Mouse (Mus musculus): Measurements from ENCODE around the gene Ccr7. TPM values are rescaled to one million over a fixed set of nuclear protein-coding genes. Genes with fewer than 3 reads are reported as not detected.
A peak's percentile ranks its signal among the peaks of the same experiment; 100 is the strongest.

Ccr7 gene
- polyA plus RNA-seq (2015; fragmentation: Nextera tagmentation; extraction: Ambion mirVana): 36.2 and 37.4 TPM in 2 replicates

DNA sequence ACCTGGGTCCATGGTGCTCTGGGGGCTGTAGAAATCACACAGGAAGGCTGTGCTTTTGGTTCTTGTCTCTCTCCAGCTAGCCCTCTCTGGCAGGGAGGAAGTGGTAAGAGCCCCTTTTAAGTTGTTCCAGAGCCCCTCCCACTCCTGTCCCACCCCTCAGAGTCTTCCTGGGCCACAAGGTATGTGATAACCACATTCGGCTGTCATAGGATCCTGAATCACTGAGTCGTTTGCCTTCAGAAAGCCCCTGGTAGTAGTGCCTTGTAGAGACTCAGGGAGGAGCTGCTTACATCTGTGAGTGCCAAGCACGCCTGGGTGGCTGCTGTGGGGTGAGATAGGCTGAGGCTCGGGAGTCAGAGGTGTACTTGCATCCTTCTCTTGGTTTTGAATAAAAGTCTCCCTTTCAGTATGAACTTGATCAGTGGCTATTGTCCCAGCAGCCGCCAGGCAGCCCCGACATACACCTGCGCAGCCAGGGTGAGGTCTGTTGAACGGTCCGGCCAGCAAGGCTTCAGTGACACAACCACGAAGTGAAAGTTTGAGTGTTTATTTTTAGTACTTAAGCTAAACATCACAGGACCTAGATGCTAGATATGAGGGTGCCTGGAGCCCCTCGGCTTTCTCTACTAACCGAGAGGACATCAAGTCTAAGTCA, at the start of gene Ccr7:
Gene Ccr7, minus strand, starts transcription at position 91 of the 655 bp plus-strand sequence.
- DNase-seq (ENCODE audit: low spot score): peak; percentile 90

DNA sequence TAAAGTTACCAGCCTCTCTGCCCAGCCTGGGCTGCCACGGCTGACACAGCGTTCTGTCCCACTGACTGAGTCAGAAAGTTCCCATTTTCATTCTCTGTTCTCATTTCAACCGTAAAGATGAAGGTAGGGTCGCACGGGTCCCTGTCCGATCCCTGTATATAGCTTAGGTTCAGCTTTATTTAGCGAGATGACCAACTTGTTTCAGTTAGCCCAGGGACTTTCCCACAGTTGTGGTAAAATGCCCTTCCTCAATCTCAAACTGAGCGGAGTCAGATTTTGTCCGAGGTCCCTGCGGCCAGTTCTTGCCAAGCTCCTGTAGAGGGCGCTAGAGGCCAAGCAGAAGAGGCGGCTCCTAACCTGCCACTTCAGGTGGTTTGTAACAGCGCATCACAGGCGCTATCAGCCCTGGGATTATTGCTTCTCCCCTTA, 34.3 kb upstream of the Ccr7 start:
- DNase-seq (ENCODE audit: low spot score): peak; percentile 72

DNA sequence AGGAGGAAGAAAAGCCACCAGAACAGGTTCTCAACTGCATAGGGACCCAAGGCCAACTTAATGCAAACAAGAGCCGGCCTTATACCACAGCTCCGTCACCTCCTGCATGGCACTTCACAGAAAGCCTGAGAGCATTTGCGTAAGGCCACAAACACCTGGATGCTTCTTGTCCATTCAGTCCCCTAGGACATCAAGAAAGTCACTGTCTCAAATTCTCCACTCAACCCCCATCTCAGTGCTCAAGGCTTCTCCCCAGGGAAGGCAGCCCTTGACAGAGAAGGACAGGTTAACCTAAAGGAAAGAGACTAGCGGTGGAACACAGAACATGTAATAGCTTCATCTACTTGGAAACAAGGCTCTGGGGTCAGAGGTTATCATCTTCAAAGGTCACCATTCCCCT, 32.5 kb upstream of the Ccr7 start:
- no peak for DNase-seq (ENCODE audit: low spot score)

DNA sequence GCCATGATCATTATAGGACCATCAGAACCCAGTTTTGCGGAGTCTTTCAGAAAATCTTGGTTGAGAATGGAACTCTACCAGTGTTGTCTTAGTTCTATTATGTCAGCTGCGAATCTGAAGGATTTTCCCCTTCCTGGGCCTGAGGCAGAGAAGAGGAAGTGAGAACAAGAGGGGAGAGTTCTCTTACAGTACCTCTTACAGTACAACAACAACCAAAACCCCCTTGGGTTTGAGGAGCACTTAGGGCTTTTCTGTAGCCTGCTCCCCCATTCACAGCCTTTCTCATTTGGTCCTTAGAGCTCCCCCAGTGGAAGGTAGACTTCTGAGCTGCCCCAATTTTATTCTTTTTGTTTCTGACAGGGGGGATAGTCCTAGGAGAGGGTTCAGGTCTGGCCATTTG, 32.0 kb upstream of the Ccr7 start:
- DNase-seq (ENCODE audit: low spot score): no peak

DNA sequence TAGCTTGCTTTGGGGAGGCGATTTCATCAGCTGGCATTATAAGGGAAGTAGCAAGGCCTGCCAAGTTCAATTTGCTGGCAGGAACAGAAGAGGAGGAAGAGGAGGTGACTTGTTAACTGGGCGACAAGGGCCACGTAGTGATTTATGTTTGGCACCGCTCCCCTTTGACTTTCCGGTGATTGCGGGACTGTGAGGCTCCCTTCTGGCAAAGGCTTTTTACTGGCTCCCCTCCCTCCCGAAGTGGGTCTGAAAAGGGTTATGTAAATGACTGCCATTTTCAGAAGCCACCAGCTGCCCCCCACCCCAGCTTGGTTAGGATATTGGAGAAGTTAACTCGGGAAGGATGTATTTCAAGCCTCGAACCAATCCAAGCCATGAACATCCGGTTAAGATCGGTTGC, 27.7 kb upstream of the Ccr7 start:
- no peak for DNase-seq (ENCODE audit: low spot score)

DNA sequence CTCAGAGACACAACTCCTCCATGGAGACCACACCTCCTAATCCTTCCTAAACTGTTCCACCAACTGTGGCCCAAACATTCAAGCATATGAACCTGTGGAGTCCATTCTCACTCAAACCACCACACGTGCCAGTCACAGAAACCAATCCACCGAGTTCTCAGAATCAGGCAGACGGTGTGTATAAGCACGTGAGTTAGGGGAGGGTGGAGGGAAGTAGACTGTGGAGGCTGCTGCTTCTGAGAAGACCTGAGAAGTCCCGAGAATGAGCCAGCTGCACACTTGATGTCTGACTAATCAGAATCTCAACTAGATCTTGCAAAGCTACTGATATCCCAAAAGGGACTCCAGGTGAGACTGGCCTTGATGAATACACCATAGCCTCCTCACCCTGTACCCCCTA, 25.2 kb upstream of the Ccr7 start:
- DNase-seq (ENCODE audit: low spot score): no peak

DNA sequence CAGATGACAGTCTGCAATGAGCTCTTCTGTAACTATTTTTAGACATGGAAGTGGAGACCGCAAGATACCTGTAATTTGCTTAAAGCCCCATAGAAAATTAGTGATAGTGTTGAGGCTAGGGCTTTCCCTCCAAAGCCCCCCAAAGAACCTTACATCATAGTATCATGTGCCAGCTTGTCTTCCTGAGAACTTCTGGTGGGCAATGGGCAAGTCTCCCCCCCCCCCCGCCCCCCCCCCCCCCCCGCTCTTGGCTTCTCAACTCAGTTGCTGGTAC, 23.0 kb upstream of the Ccr7 start:
- no peak for DNase-seq (ENCODE audit: low spot score)

DNA sequence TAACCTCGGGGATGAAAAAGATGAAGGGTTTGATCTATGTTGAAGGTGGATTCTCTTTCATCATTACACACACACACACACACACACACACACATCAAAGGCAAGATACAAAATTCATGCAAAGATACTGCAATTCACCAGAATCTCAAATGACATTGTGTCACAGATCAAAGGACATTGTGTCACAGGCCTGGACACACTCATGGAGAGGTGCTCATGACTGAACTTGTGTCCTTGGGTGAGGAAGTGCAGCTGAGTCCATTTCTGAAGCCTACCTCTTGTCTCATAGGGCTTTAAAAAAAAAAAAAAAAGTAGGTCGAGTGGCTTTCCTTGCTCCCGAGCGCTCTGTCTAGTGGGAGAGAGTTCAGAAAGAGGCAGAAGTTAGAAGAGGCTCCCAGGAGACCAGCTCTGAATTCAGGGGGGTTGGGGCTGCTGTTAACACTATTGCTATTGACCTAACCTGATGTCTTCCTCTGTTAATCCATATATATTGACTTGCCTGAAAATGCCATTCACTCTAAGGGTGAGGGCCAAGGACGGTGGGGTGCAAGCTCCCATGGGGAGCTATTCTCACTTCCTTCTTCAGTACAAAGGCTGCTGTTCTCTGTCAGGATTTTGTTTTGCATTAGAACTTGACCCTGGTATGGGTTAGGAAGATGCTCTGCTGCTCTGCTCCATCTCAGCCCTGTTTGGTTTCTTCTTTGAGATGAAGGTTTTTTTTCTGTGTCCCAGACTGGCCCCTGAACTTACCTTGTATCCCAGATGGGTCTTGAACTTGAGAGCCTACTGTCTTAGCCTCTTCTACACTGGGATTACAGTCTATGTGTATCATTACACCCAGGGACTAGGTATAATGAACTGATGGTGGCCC, 22.4 kb upstream of the Ccr7 start:
- DNase-seq (ENCODE audit: low spot score): no peak

DNA sequence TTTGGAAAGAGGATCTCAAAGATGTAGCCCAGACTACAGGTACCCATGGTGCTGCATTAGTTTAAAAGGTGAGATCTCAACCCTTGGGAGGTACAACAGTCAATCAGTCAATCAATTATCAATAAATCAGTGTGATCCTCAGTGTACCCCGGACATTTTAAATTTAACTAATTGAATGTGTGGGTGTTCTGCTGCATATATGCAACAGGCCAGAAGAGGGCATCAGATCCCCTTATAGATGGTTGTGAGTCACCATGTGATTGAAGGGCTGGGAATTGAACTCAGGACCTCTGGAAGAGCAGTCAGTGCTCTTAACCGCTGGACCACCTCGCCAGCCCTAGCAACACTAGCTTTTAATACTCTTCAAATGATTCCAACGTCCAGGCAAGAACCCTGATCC, 17.1 kb upstream of the Ccr7 start:
- DNase-seq (ENCODE audit: low spot score): no peak

DNA sequence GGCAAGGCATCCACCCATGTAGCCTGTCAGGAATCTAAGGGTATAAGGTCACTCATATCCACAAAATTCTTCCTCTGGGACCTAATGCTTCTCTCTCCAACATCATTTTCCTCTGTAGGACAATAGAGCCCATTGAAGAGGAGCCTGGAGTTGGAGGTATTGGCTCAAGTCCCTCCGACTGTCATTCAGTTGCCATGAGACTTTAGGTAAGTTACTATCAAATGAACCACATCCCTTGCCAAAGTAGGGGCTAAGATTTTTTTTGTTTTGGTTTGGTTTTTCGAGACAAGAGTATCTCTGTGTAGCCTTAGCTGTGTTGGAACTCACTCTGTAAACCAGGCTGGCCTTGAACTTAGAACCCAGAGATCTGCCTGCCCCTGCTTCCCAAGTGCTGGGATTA, 16.6 kb upstream of the Ccr7 start:
- no peak for DNase-seq (ENCODE audit: low spot score)

DNA sequence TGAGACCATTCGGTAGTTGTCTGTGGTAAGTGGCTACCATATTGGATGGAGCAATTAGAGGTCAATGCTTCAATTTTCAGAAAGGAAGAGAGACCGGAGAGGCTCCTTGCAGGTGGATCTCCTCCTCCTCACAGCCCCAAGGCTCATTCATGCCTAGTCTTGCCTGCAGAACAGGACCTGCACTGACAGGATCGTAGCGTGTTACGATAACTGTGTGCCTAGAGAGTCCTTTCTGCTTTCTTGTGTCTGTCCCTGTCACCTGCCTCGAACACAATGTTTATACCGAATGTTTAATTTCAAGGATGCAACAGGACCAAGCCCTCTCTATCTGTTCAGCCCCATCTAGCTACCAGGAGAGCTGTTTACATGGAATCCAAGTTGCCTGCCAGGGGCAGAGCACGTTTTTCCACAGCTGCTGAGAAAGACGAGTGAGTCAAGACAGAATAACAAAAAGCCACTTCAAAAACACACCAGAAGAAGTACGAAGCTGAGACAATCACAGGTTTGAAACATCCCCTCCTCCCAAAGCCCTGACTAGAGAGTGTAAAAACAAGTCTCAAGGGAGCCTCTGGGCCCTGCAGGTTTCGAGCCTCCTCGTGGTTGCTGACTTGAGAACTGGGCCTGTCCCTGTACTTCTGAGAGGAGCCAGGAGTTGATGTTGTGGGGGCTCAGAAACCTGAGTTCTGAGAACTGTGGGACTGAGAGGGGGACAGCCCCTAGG, 15.8 kb upstream of the Ccr7 start:
- DNase-seq (ENCODE audit: low spot score): peak; percentile 73

DNA sequence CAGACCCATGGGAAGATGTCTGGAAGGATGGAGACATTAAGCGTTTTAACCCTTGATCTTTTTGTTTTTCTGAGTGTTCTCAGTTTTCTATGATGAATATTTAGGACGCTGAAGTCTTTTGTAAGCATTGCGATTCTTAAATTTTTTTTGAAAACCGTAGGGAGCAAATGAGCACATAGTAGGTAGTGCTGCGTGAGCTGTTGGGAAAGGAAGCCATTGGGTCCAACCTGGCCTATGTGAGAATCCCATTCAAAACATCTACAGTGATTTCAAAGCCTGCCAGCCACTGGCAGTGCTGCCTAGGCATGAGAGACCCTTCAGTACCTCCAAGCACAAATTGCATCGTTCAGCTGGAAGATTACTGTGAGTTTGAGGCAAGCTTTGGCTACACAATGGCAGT, 15.1 kb upstream of the Ccr7 start:
- DNase-seq (ENCODE audit: low spot score): no peak

DNA sequence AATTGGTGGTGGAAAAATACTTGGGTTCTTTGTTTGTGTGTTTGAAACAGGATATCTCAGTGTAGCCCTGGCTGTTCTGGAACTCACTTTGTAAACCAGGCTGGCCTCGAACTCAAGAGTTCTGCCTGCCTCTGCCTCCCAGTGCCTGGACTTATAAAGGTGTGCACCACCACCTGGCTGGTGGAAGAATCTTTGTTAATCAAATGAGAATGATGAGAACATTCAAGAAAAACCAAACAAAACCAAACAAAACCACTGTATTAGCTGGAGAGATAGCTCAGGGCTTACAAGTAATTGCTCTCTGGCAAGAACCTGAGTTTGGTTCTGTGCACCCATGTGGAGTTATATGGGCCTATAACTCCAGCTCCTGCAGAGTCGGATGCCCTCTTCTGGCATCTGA, 14.6 kb upstream of the Ccr7 start:
- DNase-seq (ENCODE audit: low spot score): no peak

DNA sequence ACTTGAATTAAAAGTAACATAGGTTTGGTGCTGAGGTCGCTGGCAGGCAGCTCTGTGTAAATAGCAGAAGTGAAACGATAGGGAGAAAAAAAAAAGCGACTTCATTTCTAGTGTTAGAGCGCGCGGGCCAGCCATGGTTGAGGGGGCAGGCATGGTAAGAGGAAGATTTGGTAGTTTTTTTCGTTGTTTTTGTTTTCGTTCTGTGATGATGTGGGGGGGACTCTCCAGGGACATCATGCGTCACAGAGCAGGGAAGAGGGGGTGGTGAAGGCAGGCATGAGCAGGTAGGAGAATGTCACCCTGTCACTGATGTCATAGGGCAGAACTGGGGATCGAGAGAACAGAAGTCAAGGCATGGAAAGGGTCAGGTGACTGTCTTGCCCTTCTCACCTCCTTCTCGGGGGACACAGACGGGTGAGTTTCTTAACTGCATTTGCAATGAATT, 13.2 kb upstream of the Ccr7 start:
- no peak for DNase-seq (ENCODE audit: low spot score)

DNA sequence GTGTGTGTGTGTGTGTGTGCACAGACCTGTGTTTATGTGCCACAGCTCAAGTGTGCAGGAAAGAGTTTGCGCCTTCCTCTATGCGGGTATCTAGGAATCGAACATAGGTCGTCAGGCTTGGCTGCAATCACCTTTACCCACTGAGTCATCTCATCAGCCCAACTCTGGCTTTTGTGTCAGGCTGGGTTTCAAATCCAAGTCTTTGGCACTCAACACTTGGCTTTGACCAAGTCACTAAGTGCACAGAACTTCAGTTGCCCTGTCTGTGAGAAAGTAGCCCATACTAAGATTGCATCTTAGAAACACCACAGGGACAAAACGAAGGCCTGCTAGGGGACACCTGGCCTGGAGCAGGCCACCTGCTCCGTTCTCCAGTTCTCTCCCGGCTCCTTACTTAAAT, 12.7 kb upstream of the Ccr7 start:
- no peak for DNase-seq (ENCODE audit: low spot score)

DNA sequence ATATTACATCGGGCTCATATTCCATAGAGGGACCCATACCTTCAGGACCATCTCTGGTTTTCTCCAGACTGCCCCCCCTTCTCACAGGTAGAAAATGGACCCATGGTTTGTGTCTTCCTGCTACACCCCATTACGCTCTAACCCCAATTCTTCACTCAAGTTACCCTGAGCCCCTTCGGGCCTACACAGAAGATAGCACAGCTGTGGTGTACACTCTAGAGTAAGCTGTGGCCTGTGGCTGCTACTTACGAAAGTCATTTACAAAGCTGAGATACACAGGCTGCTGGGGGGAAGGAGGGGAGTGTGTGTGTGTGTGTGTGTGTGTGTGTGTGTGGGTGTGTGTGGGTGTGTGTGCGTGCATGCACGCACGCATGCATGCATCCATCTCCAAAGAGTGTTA, 11.4 kb upstream of the Ccr7 start:
- peak; percentile 65 for DNase-seq (ENCODE audit: low spot score)

DNA sequence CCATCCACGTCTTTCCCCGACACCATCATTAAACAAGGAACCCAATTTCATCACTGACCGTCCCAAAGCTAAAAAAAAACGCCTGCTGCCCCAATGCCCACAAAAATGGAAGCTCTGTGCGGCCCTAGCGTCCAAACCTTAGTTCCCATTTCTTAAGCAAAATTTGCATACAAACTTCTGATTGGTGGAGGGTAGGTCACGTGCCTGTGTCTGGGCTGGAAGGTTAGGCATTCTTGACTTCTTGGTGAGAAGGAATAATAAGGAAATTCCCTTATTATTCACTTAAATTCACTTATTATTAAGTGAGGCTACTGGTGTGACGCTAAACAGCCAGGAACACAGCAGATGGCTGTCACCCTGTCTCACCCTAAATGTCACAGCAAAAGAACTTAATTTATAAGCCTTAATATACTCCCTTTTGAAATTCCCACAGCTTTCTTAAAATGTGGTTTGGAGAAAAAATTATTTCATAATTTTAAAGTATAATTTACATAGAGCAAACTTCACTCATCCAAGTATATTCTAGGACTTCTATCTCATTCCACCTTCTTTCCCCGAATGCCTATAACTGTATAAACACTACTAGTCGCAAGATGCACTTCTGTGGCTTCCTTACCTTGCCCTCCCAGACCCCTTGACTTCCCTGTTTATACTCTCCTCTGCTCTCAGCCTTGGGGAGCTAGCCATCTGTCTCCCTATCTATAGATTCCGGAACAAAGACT, 10.3 kb upstream of the Ccr7 start:
- no peak for DNase-seq (ENCODE audit: low spot score)

DNA sequence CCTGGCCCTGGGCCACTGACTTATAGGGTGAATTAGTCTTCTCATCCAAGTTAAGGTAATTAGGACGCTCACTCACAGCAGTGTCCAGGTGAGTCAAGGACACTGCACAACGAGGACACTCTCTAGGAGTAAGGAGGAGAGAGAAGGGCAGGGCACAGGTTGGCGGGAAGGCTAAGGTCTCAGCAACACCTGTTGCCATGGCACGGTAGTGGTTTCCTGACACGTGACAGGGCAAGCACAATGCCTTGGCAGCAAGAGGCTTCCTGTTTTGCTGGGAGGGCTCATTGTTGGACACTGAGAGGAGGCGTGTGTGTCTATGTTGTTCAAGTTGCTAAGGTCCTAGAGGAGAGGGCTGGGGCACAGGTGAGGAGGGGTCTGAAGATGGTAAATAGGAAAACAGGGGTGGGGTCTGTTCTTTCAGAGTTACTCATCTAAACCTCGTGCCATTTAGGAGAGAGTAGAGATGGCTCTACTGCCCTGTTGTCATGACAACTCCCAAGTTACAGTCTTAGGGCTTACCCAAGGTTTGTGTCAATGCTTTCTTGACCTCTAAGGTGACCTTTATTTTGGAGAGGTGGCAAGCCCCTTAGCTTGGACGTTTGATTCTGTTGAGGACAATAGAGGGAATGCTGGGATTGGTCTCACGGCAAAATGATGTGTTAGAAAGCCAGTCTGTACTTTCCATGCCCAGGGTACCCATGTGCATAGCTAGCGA, 8.3 kb upstream of the Ccr7 start:
- DNase-seq (ENCODE audit: low spot score): peak; percentile 83

DNA sequence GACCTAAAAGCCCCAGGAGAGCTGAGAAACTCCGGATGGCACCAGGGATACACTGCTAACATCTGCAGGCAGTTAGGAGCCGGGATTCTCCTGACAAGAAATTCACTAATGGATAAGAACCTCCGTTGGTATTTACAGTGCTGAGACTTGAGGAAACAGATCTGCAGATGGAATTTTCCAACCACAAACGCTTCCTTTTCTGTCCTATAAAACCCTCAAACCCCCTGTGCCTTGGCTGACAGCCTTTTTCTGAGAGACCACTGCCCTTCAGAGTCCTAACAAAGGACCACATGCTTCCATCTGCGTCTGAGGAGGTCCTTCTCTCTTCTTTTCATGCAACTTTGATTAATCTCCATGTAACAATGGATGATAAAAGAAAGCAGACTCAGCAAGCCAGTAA, 6.8 kb upstream of the Ccr7 start:
- no peak for DNase-seq (ENCODE audit: low spot score)

DNA sequence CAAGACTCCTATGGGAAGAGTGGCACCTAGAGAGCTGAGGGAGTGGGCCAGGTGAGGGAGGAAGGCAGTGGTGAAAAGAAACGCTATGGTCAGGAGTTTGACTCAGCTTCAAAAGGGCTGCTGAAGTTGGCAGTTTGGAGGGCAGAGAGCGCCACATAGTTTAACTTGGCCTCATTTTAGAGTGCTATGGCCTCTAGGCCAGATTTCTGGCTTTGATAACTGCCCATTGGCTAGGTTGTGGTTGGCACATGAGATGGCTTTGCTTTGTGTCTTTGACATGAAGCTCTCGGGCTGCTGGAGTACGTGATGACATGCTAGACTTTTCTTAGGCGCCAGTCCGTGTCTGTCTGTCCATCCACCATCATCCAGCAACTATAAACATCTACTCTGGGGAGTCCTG, 5.4 kb upstream of the Ccr7 start:
- DNase-seq (ENCODE audit: low spot score): no peak

DNA sequence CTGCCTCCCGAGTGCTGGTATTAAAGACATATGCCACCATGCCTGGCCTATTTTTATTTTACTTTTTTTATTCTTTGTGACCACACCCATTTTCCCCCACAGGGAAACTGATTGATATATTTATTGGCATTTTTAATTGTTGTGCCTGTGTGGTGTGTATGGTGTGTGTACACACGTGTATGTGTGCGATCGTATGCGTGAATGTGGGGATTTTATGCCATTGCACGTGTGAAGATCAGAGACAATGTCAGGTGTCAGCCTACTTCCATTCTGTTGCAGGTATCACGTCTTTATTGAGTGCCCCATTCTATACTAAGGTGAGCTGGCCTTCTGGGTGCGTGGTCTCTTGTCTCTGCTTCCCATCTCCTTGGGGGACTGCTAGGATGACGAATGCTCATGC, 940 bp upstream of the Ccr7 start:
- no peak for DNase-seq (ENCODE audit: low spot score)
